Mouse (Mus musculus) cerebellum, adult 9-11 months (tissue): ENCODE results near the gene Lemd1.

Experiments
- DNase-seq: peaks from one replicate; pipeline ENCODE4 v3.0.0; 2022

Gene Lemd1

GRCm38 (mm10) chr1:132165859-132166258 is 25.4 kb upstream of the Lemd1 start:
- no peak for DNase-seq

GRCm38 (mm10) chr1:132168115-132168767 is 23.0 kb upstream of the Lemd1 start:
- DNase-seq: no peak

GRCm38 (mm10) chr1:132170698-132171097 is 20.5 kb upstream of the Lemd1 start:
- no peak for DNase-seq

- no peak for DNase-seq
Observed at GRCm38 (mm10) chr1:132171619-132172018, 19.6 kb upstream of the Lemd1 start.

GRCm38 (mm10) chr1:132186303-132186702 is 4.9 kb upstream of the Lemd1 start:
- DNase-seq: no peak

GRCm38 (mm10) chr1:132188442-132189066 is 2.7 kb upstream of the Lemd1 start:
- no peak for DNase-seq

- no peak for DNase-seq
Observed at GRCm38 (mm10) chr1:132189231-132189630, 2.0 kb upstream of the Lemd1 start.

GRCm38 (mm10) chr1:132190040-132190513 is 1.2 kb upstream of the Lemd1 start:
- no peak for DNase-seq

GRCm38 (mm10) chr1:132190621-132191092 is 574 bp upstream of the Lemd1 start:
- DNase-seq: no peak

GRCm38 (mm10) chr1:132191786-132192680 is 802 bp downstream of the Lemd1 start:
- no peak for DNase-seq

GRCm38 (mm10) chr1:132193806-132194205 is 2.6 kb downstream of the Lemd1 start:
- no peak for DNase-seq

GRCm38 (mm10) chr1:132194624-132195023 is 3.4 kb downstream of the Lemd1 start:
- no peak for DNase-seq

- no peak for DNase-seq
Observed at GRCm38 (mm10) chr1:132195100-132195499, 3.9 kb downstream of the Lemd1 start.

- DNase-seq: peak; percentile 2
Observed at GRCm38 (mm10) chr1:132195681-132196080, 4.5 kb downstream of the Lemd1 start.

- DNase-seq: peak; percentile 7
Observed at GRCm38 (mm10) chr1:132196337-132196736, 5.1 kb downstream of the Lemd1 start.

GRCm38 (mm10) chr1:132197666-132198065 is 6.4 kb downstream of the Lemd1 start:
- DNase-seq: no peak

- peak; percentile 18 for DNase-seq
Observed at GRCm38 (mm10) chr1:132198401-132199071, 7.3 kb downstream of the Lemd1 start.

- peak; percentile 34 for DNase-seq
Observed at GRCm38 (mm10) chr1:132199244-132199643, 8.0 kb downstream of the Lemd1 start.

GRCm38 (mm10) chr1:132199934-132200333 is 8.7 kb downstream of the Lemd1 start:
- DNase-seq: peak; percentile 67

GRCm38 (mm10) chr1:132200562-132201510 is 9.6 kb downstream of the Lemd1 start:
- DNase-seq: peak; percentile 92

- DNase-seq: no peak
Observed at GRCm38 (mm10) chr1:132201511-132201860, 10.3 kb downstream of the Lemd1 start.

- no peak for DNase-seq
Observed at GRCm38 (mm10) chr1:132201936-132202335, 10.7 kb downstream of the Lemd1 start.
